Mouse (Mus musculus): ENCODE results near the gene Mnt. TPM values are rescaled to one million over a fixed set of nuclear protein-coding genes. Genes with fewer than 3 reads are reported as not detected.
A peak's percentile ranks its signal among the peaks of the same experiment; 100 is the strongest.

Gene Mnt
- polyA plus RNA-seq, 1 experiment from 2014 or later = 8.3 TPM

DNA sequence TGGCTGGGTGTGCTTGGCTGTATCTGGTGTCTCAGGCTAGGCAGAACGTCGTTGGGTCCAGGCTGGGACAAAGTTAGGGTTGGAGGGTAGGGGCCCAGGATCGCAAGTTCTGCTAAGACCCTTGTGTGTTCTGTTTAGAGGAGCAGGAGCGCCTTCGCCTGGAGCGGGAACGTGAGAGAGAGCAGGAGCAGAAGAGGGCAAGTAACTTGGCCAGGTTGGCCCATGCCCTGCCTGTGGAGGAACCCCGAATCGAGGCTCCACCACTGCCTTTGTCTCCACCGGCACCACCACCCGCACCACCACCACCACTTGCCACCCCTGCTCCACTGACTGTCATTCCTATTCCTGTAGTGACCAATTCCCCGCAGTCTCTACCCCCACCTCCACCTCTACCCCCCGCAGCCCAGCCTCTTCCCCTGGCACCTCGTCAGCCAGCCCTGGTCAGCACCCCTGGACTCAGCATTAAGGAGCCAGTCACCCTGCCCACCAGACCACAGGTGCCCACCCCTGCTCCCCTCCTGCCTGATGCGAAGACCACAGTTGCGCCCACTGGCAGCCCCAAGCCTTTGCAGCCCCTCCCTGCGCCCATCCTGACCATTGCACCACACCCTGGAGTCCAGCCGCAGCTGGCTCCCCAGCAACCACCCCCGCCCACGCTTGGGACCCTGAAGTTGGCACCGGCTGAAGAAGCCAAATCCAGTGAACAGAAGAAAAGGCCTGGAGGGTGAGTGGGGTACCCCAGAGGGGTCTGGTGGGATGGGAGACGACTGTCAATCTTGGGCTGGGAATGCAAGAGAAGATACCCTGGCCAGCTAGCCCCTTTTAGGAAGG, 5.7 kb downstream of the Mnt start:
- Histone ChIP-seq H3K4me3 (replicated peaks; ENCODE audit: low read length) (no peak overlapping the region), H3K9me3 (ENCODE audit: control insufficient read depth, low read length) (no peaks in the 10 kb centered on the region), H3K27ac (no peak overlapping the region), H3K27me3 (ENCODE audit: control insufficient read depth, insufficient read depth, low read length) (no peaks in the 10 kb centered on the region), H3K4me2 (replicated peaks) (no peak overlapping the region), H3K4me1 (replicated peaks; ENCODE audit: control insufficient read depth, insufficient read depth, low read length) (peaks cover 24% of the 10 kb centered on the region), H3K9ac (no peak overlapping the region), H3K36me3 (replicated peaks; ENCODE audit: control insufficient read depth, insufficient read depth) (peaks cover 6% of the 10 kb centered on the region)
- 88% methylated on average over 22 of the region's 22 CpGs for WGBS
- no peak for ATAC-seq (ENCODE audit: low FRiP score)
- no peak for DNase-seq (ENCODE audit: low spot score)

DNA sequence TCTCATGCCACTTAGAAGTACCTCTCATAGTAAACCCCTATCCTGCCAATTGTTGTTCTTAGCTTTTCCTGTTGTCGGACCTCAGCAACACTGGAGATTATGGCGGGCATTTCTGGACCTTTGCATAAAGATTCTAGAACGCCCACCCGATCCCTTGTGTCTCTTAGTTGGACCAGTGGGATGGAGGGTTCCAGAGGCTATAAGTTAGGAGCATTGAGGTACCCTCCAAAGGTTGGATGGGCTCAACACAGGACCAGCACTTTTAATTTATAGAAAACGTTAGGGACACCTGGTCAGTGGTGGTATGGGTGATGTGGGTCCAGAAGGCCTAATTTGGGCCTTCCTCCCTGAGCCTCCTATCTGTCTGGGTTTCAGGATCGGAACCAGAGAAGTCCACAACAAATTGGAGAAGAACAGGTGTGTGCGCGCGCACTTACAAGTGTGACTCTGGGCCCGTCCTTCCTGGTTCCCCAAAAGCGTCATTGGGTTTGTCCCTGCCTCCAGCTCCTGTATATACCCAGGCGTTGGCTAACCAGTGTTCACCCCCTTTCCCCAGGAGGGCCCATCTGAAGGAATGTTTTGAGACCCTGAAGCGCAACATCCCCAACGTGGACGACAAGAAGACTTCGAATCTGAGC, 6.5 kb downstream of the Mnt start:
- H3K27me3 ChIP-seq (ENCODE audit: control insufficient read depth, insufficient read depth, low read length) = no peaks in the 10 kb centered on the region
- H3K9me3 ChIP-seq (ENCODE audit: control insufficient read depth, low read length) = no peaks in the 10 kb centered on the region
- H3K9ac ChIP-seq = peak overlapping the region; percentile 61; the same call in 1 of the 2 replicates
- ATAC-seq (ENCODE audit: low FRiP score) = no peak
- DNase-seq (ENCODE audit: low spot score) = no peak
- peak overlapping the region; percentile 68 for H3K4me2 ChIP-seq (replicated peaks)
- WGBS = 50% methylated on average over 16 of the region's 16 CpGs
- H3K4me3 ChIP-seq (replicated peaks; ENCODE audit: low read length) = peak overlapping the region; percentile 47
- peak overlapping the region; percentile 88 for H3K27ac ChIP-seq
- peaks cover 10% of the 10 kb centered on the region for H3K36me3 ChIP-seq (replicated peaks; ENCODE audit: control insufficient read depth, insufficient read depth)
- H3K4me1 ChIP-seq (replicated peaks; ENCODE audit: control insufficient read depth, insufficient read depth, low read length) = peaks cover 24% of the 10 kb centered on the region

DNA sequence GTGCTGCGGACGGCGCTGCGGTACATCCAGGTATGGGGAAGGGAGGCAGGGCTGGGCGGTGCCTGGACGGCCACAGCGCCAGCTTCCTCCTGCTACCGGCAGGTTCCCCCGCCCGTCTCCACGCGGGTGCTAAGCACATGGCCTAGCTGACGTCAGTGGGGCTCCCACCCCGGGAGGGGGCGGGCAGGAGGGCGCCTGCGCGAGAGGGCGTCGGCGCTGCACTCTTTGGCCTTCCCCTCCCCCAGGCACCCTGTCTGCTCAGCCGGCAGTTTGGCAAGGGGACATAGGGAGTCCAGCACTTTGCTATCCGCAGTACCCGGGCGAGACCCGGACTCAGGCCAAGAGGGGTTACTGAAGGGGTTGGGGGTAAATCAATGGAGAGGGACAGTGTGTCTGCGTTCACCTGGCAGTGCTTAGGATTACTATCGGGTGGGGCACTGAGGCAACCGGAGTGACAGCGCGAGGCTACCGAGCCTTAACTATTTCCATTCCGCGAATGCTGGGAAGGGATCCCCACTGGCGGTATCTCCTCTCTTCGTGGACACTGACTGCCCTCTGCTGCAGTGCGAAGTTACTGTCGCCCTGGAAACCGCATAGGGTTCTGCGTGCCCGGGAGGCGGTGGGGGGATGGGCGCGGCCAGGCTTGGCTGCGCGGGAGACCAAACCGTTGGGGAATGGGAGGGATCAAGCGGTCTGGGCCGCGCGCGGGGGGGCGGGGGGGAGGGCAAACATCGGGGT, 7.1 kb downstream of the Mnt start:
- H3K27ac ChIP-seq = peak overlapping the region; percentile 88
- peak; percentile 69 for ATAC-seq (ENCODE audit: low FRiP score)
- peak overlapping the region; percentile 68 for H3K4me2 ChIP-seq (replicated peaks)
- peaks cover 20% of the 10 kb centered on the region for H3K4me1 ChIP-seq (replicated peaks; ENCODE audit: control insufficient read depth, insufficient read depth, low read length)
- H3K9ac ChIP-seq = peak overlapping the region; percentile 61
- H3K36me3 ChIP-seq (replicated peaks; ENCODE audit: control insufficient read depth, insufficient read depth) = peaks cover 17% of the 10 kb centered on the region
- peak; percentile 78 for DNase-seq (ENCODE audit: low spot score)
- H3K9me3 ChIP-seq (ENCODE audit: control insufficient read depth, low read length) = no peaks in the 10 kb centered on the region
- peak overlapping the region; percentile 47 for H3K4me3 ChIP-seq (replicated peaks; ENCODE audit: low read length)
- H3K27me3 ChIP-seq (ENCODE audit: control insufficient read depth, insufficient read depth, low read length) = no peaks in the 10 kb centered on the region
- under 1% methylated on average over 52 of the region's 54 CpGs for WGBS

DNA sequence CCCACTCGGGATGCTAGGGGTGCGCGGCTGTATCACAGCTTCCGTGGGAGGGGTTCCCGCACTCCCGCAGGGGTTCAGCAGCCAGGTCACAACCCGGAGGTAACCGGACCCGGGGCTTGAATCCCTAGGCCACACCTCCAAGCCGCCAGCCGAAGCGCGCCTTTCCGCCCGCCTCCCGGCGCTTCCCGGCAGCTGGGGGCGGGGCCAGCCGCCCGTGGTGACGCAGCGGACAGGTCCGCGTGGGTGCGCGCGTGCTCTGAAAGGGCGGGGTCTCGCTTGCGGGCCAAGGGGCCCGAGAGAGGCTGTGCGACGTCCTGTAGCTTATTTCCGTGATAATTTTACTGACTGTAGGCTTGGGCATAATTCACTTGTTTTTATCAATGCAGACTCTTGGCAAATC, 7.7 kb downstream of the Mnt start:
- H3K4me2 ChIP-seq (replicated peaks) = peak overlapping the region; percentile 68
- peaks cover 23% of the 10 kb centered on the region for H3K36me3 ChIP-seq (replicated peaks; ENCODE audit: control insufficient read depth, insufficient read depth)
- H3K27ac ChIP-seq = peak overlapping the region; percentile 88
- ATAC-seq (ENCODE audit: low FRiP score) (peak; percentile 66), DNase-seq (ENCODE audit: low spot score) (peak; percentile 86)
- H3K9ac ChIP-seq = peak overlapping the region; percentile 61
- peak overlapping the region; percentile 47 for H3K4me3 ChIP-seq (replicated peaks; ENCODE audit: low read length)
- whole genome bisulfite sequencing = under 1% methylated on average over 34 of the region's 35 CpGs
- H3K4me1 ChIP-seq (replicated peaks; ENCODE audit: control insufficient read depth, insufficient read depth, low read length) = peaks cover 14% of the 10 kb centered on the region
- H3K27me3 ChIP-seq (ENCODE audit: control insufficient read depth, insufficient read depth, low read length) = no peaks in the 10 kb centered on the region
- H3K9me3 ChIP-seq (ENCODE audit: control insufficient read depth, low read length) = no peaks in the 10 kb centered on the region

DNA sequence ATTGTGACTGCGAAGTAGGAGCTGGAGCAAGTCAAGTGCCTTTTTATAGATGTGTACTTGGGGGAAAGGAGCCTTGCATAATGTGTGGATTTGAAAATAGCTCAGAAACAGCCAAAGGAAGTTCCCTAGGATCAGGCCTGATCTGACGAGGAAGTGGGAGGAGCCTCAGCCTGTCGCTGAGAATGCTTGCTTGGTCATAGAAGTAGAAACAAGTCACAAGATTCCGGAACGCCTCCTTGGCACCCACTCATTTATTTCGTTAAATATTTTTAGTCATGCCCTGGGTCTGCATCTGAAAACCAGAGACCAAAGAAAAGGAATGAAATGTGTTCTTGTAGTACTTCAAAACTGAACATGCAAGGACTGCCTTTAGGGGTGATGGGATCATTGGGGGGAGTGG, 8.3 kb downstream of the Mnt start:
- no peaks in the 10 kb centered on the region for H3K9me3 ChIP-seq (ENCODE audit: control insufficient read depth, low read length)
- DNase-seq (ENCODE audit: low spot score) (no peak), ATAC-seq (ENCODE audit: low FRiP score) (no peak)
- peaks cover 28% of the 10 kb centered on the region for H3K36me3 ChIP-seq (replicated peaks; ENCODE audit: control insufficient read depth, insufficient read depth)
- no peak overlapping the region for H3K9ac ChIP-seq
- peak overlapping the region; percentile 68 for H3K4me2 ChIP-seq (replicated peaks)
- no peaks in the 10 kb centered on the region for H3K27me3 ChIP-seq (ENCODE audit: control insufficient read depth, insufficient read depth, low read length)
- H3K27ac ChIP-seq = peak overlapping the region; percentile 88
- 40% methylated on average over 6 of the region's 6 CpGs for WGBS
- H3K4me3 ChIP-seq (replicated peaks; ENCODE audit: low read length) = peak overlapping the region; percentile 47
- peaks cover 10% of the 10 kb centered on the region; the same call in 1 of the 2 replicates for H3K4me1 ChIP-seq (replicated peaks; ENCODE audit: control insufficient read depth, insufficient read depth, low read length)

DNA sequence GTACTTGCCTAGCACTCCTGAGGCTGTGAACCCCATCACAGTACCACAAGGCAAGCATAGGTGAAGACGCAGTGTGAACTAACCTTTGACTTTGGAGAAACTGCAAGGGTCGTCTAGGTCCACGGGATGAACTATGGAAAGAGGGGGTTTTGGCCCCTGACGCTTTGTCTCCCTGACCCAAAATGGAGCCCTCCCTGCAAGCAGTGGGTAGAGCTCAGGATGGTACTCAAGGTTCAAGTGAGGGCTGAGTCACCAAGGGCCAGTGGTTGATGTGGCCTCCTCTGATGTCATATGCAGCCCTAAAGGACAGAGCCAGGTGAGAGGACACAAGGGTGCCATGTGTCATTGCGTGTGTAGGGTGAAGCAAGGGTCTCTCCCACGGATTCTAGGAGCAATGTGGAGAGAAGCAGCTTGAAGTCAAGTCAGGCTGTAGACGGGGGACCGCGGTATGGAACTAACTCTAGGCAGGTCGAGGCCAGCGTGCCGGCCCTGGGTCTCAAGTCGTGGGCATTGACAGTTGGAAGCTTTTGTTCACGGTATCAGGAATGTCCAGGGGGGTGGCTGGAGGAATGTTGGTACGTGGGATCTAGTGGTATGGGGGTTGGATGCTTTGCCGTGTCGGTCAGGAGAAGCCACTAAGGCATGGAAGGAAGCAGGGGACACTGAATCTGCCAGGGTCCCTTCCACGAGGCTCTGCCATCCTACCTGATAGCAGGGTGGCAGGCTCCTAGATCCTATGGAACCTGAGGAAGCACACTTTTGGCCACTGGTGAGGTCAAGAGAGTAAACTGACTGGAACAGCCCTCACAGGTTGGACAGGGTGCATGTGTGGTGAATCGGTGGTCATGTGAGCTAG, 9.4 kb downstream of the Mnt start:
- no peaks in the 10 kb centered on the region for H3K9me3 ChIP-seq (ENCODE audit: control insufficient read depth, low read length)
- H3K27me3 ChIP-seq (ENCODE audit: control insufficient read depth, insufficient read depth, low read length) = no peaks in the 10 kb centered on the region
- H3K4me1 ChIP-seq (replicated peaks; ENCODE audit: control insufficient read depth, insufficient read depth, low read length) = peaks cover 7% of the 10 kb centered on the region; the same call in 1 of the 2 replicates
- DNase-seq (ENCODE audit: low spot score) (no peak), ATAC-seq (ENCODE audit: low FRiP score) (no peak)
- H3K36me3 ChIP-seq (replicated peaks; ENCODE audit: control insufficient read depth, insufficient read depth) = peaks cover 39% of the 10 kb centered on the region
- H3K27ac ChIP-seq = no peak overlapping the region
- WGBS = 91% methylated on average over 19 of the region's 19 CpGs
- no peak overlapping the region for H3K4me3 ChIP-seq (replicated peaks; ENCODE audit: low read length)
- no peak overlapping the region for H3K9ac ChIP-seq
- no peak overlapping the region for H3K4me2 ChIP-seq (replicated peaks)

DNA sequence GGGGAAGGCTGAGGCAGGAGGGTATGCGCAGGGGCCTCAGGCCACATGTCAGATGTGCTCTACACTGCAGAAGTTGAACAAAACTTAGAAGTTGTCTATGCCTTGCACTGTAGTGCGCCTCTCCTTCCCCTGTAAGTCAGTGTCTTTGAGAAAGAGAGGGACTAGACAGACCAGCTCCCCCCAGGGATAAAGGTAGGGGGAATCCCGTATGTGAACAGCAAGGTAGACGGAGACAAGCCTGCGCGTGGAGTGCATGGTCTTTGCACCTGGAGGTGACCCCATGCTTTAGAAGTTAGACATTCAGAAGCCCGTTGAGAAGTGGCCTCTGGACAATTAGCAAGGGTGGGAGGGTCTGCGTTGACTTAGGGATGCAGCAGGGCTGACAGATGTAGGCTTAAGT, 10.0 kb downstream of the Mnt start:
- WGBS = 88% methylated on average over 8 of the region's 8 CpGs
- no peak for DNase-seq (ENCODE audit: low spot score)
- no peak overlapping the region for H3K4me2 ChIP-seq (replicated peaks)
- no peak overlapping the region for H3K27ac ChIP-seq
- ATAC-seq (ENCODE audit: low FRiP score) = no peak
- peaks cover 7% of the 10 kb centered on the region; the same call in 1 of the 2 replicates for H3K4me1 ChIP-seq (replicated peaks; ENCODE audit: control insufficient read depth, insufficient read depth, low read length)
- no peaks in the 10 kb centered on the region for H3K27me3 ChIP-seq (ENCODE audit: control insufficient read depth, insufficient read depth, low read length)
- H3K9me3 ChIP-seq (ENCODE audit: control insufficient read depth, low read length) = no peaks in the 10 kb centered on the region
- H3K36me3 ChIP-seq (replicated peaks; ENCODE audit: control insufficient read depth, insufficient read depth) = peaks cover 43% of the 10 kb centered on the region
- no peak overlapping the region for H3K4me3 ChIP-seq (replicated peaks; ENCODE audit: low read length)
- H3K9ac ChIP-seq = no peak overlapping the region

DNA sequence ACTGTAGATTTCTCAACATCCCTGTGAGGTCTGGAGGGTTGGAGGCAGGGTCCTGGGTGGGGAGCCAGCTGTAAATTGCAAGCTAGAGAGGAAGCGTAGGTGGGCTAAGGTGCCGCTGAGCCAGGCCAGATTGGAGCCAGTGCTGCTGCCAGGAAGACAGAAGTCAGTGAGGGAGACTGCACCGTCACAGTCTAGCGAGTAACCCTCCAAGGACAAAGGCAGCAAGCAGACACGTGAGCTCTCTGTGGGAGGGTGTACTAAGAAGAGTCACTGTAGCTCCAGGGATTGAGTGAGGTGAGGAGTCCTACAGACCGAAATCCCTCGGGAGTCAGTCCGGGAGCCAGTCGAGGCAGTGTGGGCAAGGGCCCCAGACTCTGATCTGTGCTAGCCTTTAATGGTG, 10.6 kb downstream of the Mnt start:
- no peaks in the 10 kb centered on the region for H3K27me3 ChIP-seq (ENCODE audit: control insufficient read depth, insufficient read depth, low read length)
- DNase-seq (ENCODE audit: low spot score) (no peak), ATAC-seq (ENCODE audit: low FRiP score) (no peak)
- H3K36me3 ChIP-seq (replicated peaks; ENCODE audit: control insufficient read depth, insufficient read depth) = peaks cover 50% of the 10 kb centered on the region
- H3K4me3 ChIP-seq (replicated peaks; ENCODE audit: low read length) = no peak overlapping the region
- WGBS = 77% methylated on average over 9 of the region's 9 CpGs
- H3K4me1 ChIP-seq (replicated peaks; ENCODE audit: control insufficient read depth, insufficient read depth, low read length) = peaks cover 7% of the 10 kb centered on the region; the same call in 1 of the 2 replicates
- no peaks in the 10 kb centered on the region for H3K9me3 ChIP-seq (ENCODE audit: control insufficient read depth, low read length)
- no peak overlapping the region for H3K27ac ChIP-seq
- H3K9ac ChIP-seq = no peak overlapping the region
- H3K4me2 ChIP-seq (replicated peaks) = no peak overlapping the region
